Mouse (Mus musculus) thymus, adult 2 months (tissue): ENCODE results near the gene Nfs1.

Source experiments
- CTCF ChIP-seq: fragments of 200-500 bp; IDR thresholded peaks from 2 replicates; pipeline ENCODE4 v1.5.1; 2012; ENCODE audit warnings: mild to moderate bottlenecking, control low read depth, low read length, moderate library complexity, borderline replicate concordance; ENCODE audit not compliant: control insufficient read depth, poor library complexity, insufficient read depth; ENCODE audit errors: extremely low read depth
- POLR2A ChIP-seq: fragments of 200-500 bp; IDR thresholded peaks from 2 replicates; pipeline ENCODE4 v1.6.1; 2012; ENCODE audit warnings: mild to moderate bottlenecking, low read length, control low read depth, moderate library complexity; ENCODE audit not compliant: control insufficient read depth, poor library complexity, insufficient read depth; ENCODE audit errors: extremely low read depth

- TF ChIP-seq CTCF: no peak
- TF ChIP-seq POLR2A: no peak
Measured at GRCm38 (mm10) chr2:156145486-156146130, 1.6 kb upstream of the Nfs1 start.
